Mouse (Mus musculus) E14TG2a.4 (cell line): ENCODE measurements around the gene Ppp2r5d.
A peak's percentile ranks its signal among the peaks of the same experiment; 100 is the strongest.

ENCODE experiments used
- H3K27me3 ChIP-seq: 2 replicates; pipeline ENCODE4 v1.6.1; 2014; ENCODE audit warnings: low read length, control low read depth; ENCODE audit not compliant: insufficient read depth
- H3K36me3 ChIP-seq: 2 replicates; pipeline ENCODE4 v1.6.1; 2014; ENCODE audit warnings: low read length, control low read depth; ENCODE audit not compliant: insufficient read depth
- H3K4me1 ChIP-seq: replicated peaks from 2 replicates; pipeline ENCODE4 v1.6.1; 2014; ENCODE audit warnings: low read depth, low read length, control low read depth
- H3K4me3 ChIP-seq: replicated peaks from 2 replicates; pipeline ENCODE4 v1.5.1; 2014; ENCODE audit warnings: mild to moderate bottlenecking, low read length
- H3K9me3 ChIP-seq: 2 replicates; pipeline ENCODE4 v1.6.1; 2014; ENCODE audit warnings: low read length, control low read depth
- CTCF ChIP-seq: conservative IDR thresholded peaks from 2 replicates; pipeline ENCODE4 v1.5.1; 2014; ENCODE audit warnings: low read length
- NANOG ChIP-seq: IDR thresholded peaks from 2 replicates; pipeline ENCODE4 v1.6.1; 2014; ENCODE audit warnings: borderline replicate concordance, low read length, mixed read lengths
- POU5F1 ChIP-seq: IDR thresholded peaks from 2 replicates; pipeline ENCODE4 v1.6.1; 2014; ENCODE audit warnings: low read length, borderline replicate concordance

Gene Ppp2r5d

DNA sequence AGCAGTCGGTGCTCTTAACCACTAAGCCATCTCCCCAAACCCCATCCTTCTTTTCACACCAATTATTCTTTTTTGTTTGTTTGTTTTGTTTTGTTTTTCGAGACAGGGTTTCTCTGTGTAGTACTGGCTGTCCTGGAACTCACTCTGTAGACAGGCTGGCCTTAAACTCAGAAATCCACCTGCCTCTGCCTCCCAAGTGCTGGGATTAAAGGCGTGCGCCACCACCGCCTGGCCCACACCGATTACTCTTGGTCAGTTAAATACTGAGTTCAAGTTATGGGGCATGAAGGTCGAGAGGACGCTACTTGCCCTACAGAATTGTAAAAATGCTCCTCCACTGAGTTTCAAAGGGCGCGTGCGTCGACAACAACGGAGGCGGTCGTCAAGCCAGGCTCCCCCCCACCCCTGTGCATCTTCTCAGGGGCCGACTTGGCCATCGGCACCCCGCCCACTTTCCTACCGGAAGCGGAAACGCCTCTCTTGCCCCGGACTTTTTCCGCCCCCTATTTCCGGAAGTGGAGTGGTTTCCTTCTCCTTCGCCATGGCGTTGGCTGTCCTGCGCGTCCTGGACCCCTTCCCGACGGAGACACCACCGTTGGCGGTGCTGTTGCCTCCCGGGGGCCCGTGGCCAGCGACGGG is 6.2 kb upstream of the Ppp2r5d start, which contains the start of gene Pex6:
Pex6 (plus strand) TSS at position 505 of the 639 bp plus-strand sequence.
- H3K4me3 ChIP-seq, result peak within 1 kb of the TSS; percentile 98
- H3K27me3 ChIP-seq, result peaks cover 10% of the 10 kb centered on the region; the same call in 1 of the 2 replicates
- no peak for TF ChIP-seq POU5F1
- no peak for TF ChIP-seq NANOG
- TF ChIP-seq CTCF, result no peak
- H3K36me3 ChIP-seq, result peaks cover 28% of the 10 kb centered on the region
- no peaks in the 10 kb centered on the region for H3K9me3 ChIP-seq
- peaks cover 44% of the 10 kb centered on the region for H3K4me1 ChIP-seq

DNA sequence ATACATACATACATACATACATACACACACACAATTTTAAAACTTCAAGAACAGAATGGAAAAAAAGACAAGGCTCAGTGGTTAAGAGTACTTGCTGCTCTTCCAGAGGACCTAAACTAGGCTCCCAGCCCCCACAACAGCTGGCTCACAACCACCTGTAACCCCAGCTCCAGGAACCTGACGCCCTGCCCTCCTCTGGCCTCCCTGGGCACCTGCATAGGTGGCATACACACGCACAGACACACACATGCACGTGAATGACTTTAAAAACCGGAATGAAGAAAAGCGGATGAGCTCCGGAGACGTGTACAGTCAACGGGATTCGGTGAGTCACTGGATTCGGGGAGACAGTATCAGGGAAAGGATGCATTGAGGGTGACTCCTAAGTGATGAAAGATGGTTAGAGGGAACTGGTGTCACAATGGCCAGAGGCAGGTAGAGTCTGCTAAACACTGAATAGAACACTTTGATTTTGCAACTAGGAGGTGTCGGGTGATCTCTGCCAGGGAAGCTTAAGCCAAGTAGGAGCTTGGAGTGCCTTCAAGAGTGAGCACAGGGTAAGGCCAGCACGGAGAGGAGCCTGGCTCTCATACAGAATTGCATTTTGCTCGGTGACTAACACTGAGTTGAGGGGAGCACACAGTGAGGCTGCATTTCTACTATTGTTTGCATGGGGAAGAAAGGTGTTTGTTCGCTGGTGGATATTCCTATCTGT is 1.6 kb upstream of the Ppp2r5d start:
- Histone ChIP-seq H3K9me3 (no peaks in the 10 kb centered on the region), H3K4me1 (peaks cover 44% of the 10 kb centered on the region), H3K36me3 (peaks cover 17% of the 10 kb centered on the region), H3K4me3 (no peak overlapping the region), H3K27me3 (peaks cover 10% of the 10 kb centered on the region; the same call in 1 of the 2 replicates)
- TF ChIP-seq POU5F1, result no peak
- TF ChIP-seq NANOG, result no peak
- no peak for TF ChIP-seq CTCF

DNA sequence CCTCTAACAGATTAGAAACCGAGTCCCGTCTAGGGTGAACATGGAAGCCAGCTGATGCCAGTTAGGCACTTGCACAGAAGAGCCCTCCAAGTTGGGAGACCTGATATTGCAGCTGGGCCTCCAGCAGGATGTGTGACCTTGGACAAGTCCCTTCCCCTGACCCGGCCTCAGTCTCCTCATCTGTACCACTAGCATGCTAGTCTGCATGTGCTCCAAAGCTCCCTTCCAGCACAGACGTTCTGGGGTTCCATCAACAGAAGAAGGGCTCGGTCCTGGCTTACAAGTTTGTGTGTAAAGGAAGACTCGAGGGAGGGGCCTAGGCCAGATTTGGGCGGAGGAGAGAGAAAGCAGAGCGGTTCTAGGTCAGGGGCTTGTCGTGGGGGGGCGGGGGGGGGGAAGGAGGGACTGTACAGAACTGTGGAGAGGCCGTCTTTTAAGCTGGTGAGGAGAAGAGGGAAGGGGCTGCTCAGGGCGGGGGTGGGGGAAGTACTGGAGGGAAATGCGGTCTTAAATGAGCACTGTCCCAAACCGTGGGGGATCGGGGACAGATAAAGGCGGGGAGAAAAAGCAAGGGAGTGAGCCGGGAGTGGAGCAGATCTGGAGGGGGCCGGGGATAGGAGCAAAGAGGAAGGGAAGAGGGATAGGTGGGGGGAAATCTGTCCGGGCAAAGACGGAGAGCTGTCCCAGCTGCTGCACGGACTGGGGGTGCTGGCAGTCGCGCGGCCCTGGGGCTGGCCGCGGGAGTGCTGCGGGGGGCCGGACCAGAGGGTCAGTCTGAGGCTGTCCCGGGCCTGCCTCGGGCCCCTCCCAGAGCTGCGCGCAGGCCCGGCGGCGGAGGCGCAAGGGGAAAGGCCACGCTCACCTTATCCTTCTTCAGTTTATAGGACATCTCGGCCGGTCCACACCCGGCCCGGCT is 682 bp downstream of the Ppp2r5d start:
- Histone ChIP-seq H3K9me3 (no peaks in the 10 kb centered on the region), H3K27me3 (peaks cover 10% of the 10 kb centered on the region; the same call in 1 of the 2 replicates)
- no peak for TF ChIP-seq CTCF
- no peak for TF ChIP-seq POU5F1
- no peak for TF ChIP-seq NANOG

DNA sequence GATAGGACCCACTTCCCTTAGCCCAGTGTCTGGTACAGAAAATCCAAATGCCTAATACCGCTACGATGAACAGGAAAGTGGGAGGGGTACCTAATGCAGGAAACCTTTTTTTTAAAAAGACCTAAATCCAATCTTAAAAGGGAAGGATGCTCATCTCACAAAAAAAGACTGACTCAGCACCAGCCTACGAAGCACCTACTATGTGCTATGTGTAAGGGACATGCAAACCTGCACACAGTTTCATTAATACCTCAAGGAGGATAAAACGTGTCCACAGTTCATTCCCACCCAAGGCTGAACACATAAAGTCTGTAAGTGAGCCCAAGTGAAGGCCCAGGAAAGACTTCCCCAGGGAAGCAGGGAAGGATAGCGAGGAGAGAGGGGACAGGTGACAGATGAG is 2.4 kb downstream of the Ppp2r5d start:
- Histone ChIP-seq H3K9me3 (no peaks in the 10 kb centered on the region), H3K36me3 (peaks cover 55% of the 10 kb centered on the region), H3K4me1 (peaks cover 77% of the 10 kb centered on the region), H3K27me3 (peaks cover 10% of the 10 kb centered on the region; the same call in 1 of the 2 replicates), H3K4me3 (no peak overlapping the region)
- no peak for TF ChIP-seq POU5F1
- TF ChIP-seq CTCF, result no peak
- no peak for TF ChIP-seq NANOG

More for the DNA sequence above, 682 bp downstream of the Ppp2r5d start:
- Histone ChIP-seq H3K4me3 (peak overlapping the region; percentile 99), H3K4me1 (peaks cover 63% of the 10 kb centered on the region), H3K36me3 (peaks cover 39% of the 10 kb centered on the region)

DNA sequence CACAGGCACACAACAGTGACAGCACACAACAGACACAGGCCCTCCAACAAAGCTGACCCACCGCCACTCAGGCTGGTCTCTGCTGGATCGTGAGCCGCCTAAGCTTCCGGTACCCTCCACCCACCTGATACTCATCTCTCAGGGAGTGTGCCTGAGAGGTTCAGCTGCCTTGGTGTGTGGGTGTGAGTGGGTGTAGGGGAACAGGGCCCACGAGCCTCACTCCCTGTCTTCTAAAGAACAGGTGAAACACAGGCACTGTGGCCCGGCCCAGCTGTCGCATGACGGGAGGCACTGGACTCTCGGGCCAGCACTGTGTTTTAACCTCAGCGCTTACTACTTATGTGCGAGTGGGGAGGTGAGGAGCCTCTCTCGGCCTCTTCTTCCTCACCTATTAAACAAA is 2.8 kb downstream of the Ppp2r5d start:
- H3K27me3 ChIP-seq, result peaks cover 9% of the 10 kb centered on the region; the same call in 1 of the 2 replicates
- no peaks in the 10 kb centered on the region for H3K9me3 ChIP-seq
- no peak overlapping the region for H3K4me3 ChIP-seq
- H3K4me1 ChIP-seq, result peaks cover 78% of the 10 kb centered on the region
- TF ChIP-seq CTCF (no peak), NANOG (no peak)
- peaks cover 59% of the 10 kb centered on the region for H3K36me3 ChIP-seq

DNA sequence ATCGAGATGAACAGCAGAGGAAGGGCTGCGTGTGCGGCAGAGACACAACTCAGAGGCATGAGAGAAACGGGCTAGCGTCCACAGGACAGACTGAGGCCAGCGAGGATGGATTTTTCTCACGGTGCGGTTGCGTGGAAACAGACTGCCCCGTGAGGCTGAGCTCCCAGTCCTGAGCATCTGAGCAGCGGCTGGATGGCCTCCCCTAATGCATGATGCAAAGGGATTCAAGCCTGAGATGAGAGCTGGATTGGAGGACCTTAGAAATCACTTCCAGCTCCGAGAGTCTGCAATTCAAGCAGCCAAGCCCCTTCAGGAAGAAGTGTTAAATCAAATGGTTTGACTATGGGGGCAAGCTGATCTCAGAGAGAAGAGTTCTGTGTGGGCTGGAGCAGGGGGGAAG is 3.4 kb downstream of the Ppp2r5d start:
- TF ChIP-seq POU5F1 (no peak), CTCF (no peak), NANOG (no peak)
- no peaks in the 10 kb centered on the region for H3K9me3 ChIP-seq
- H3K36me3 ChIP-seq, result peaks cover 59% of the 10 kb centered on the region
- H3K27me3 ChIP-seq, result peaks cover 3% of the 10 kb centered on the region; the same call in 1 of the 2 replicates
- peaks cover 77% of the 10 kb centered on the region for H3K4me1 ChIP-seq
- no peak overlapping the region for H3K4me3 ChIP-seq

DNA sequence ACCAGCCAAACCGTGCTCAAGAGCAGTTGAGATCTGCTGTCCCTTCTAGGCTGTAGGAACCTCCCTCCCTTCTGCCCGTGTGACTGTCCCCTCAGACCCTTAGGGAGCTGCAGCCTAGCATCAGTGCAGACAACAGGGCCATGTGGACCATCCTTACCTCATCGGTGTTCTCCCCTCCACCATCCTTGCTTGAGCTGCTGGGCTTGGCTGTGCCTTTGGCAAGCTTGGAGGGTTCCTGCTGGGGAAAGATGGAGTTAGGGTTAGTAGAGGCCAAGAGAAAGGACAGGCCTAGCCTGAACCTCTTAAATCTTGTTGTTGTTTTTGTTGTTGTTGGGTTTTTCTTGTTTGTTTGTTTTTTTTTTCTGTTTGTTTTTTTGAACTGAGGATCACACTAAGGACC is 5.0 kb downstream of the Ppp2r5d start:
- peaks cover 76% of the 10 kb centered on the region for H3K4me1 ChIP-seq
- TF ChIP-seq CTCF (no peak), POU5F1 (no peak), NANOG (no peak)
- peaks cover 67% of the 10 kb centered on the region for H3K36me3 ChIP-seq
- H3K27me3 ChIP-seq, result no peaks in the 10 kb centered on the region
- no peak overlapping the region for H3K4me3 ChIP-seq
- H3K9me3 ChIP-seq, result no peaks in the 10 kb centered on the region

DNA sequence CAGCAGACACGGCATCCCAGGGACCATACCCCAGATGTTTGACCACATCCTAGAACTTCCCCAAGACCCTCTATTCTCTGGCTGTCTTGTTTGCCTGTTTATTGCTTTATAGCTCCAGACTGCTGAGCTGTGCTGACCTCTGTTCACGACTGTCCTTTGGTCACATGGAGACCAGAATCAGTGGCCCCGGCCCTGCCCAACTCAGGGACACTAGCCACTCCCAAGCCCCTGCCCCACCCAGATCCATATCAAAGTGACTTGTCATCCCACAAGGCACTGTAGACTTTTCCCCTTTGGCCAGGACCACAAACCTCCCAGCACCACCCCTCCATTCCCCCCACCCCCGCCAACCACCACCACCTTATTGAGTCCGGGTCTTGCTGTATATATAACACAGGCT is 5.7 kb downstream of the Ppp2r5d start:
- TF ChIP-seq POU5F1 (no peak), CTCF (no peak), NANOG (no peak)
- Histone ChIP-seq H3K9me3 (no peaks in the 10 kb centered on the region), H3K4me1 (peaks cover 82% of the 10 kb centered on the region), H3K36me3 (peaks cover 67% of the 10 kb centered on the region), H3K4me3 (no peak overlapping the region), H3K27me3 (no peaks in the 10 kb centered on the region)
